23 mouse cellular contexts compared by ENCODE assay signal in genomic region chr7:132128687-132129086, GRCm38 (mm10). TPM values are rescaled to one million over a fixed set of nuclear protein-coding genes. Genes with fewer than 3 reads are reported as not detected.
DNase-seq lines count a peak whose midpoint lies in the region; ATAC-seq and TF ChIP-seq lines count a peak whose summit lies in the region.
"Had no signal": no experiment of that assay in that cellular context is flagged by ENCODE, and none has a peak within 500 bp of the region (broad histone marks: within the 10 kb centered on the region; RNA-seq: fewer than 3 reads in every experiment).

No protein-coding gene starts in this region.

- no peaks in the 10 kb centered on the region for H3K27me3 ChIP-seq in forebrain, embryonic 16.5 days (replicated peaks; ENCODE audit: control insufficient read depth, insufficient read depth, low read length)
- H3K27me3 ChIP-seq in forebrain, postnatal 0 days (ENCODE audit: insufficient read depth, low read length): no peaks in the 10 kb centered on the region
- H3K27me3 ChIP-seq: forebrain, embryonic 15.5 days; heart, embryonic 15.5 days; Patski had no signal

- H3K9me3 ChIP-seq in forebrain, embryonic 16.5 days (ENCODE audit: control insufficient read depth, low read length): peaks cover 2% of the 10 kb centered on the region; the same call in 1 of the 2 replicates
- no peaks in the 10 kb centered on the region for H3K9me3 ChIP-seq in forebrain, postnatal 0 days (ENCODE audit: low read length)
- H3K9me3 ChIP-seq: forebrain, embryonic 15.5 days; heart, embryonic 15.5 days had no signal

- no peak overlapping the region for H3K4me2 ChIP-seq in forebrain, embryonic 16.5 days (ENCODE audit: low read length)
- H3K4me2 ChIP-seq in forebrain, postnatal 0 days (ENCODE audit: low read depth): no peak overlapping the region
- H3K4me2 ChIP-seq: forebrain, embryonic 15.5 days; heart, embryonic 11.5 days; heart, embryonic 15.5 days; hindbrain, embryonic 14.5 days had no signal

- no peak overlapping the region for H3K27ac ChIP-seq in forebrain, embryonic 16.5 days (ENCODE audit: low read length)
- no peak overlapping the region for H3K27ac ChIP-seq in forebrain, postnatal 0 days (ENCODE audit: low read depth, low read length)
- H3K27ac ChIP-seq: embryonic facial prominence, embryonic 10.5 days; forebrain, embryonic 15.5 days; heart, adult 2 months; heart, embryonic 15.5 days; hindbrain, embryonic 14.5 days had no signal

- no peak for DNase-seq in forebrain, postnatal 0 days
- peak; percentile 22 for DNase-seq in left cerebral cortex, postnatal 4 days
- no peak for DNase-seq in left cerebral cortex, postnatal 14 days (ENCODE audit: low spot score in 2 of 2)
- DNase-seq in brain, adult 2 months (ENCODE audit: low read depth, low spot score): peak; percentile 29
- no peak for DNase-seq in B cell, adult 2 months
- DNase-seq: adrenal gland, postnatal 14 days; cerebellum, adult 11 months; cerebellum, adult 9-10 months; gastrocnemius, postnatal 14 days; heart, adult 2 months; heart, postnatal 14 days had no signal

- intact Hi-C loops in left cerebral cortex, postnatal 4 days (cut with DNase I): no loop called here
- intact Hi-C loops in left cerebral cortex, postnatal 14 days (cut with DNase I): no loop called here

- no peak for TF ChIP-seq CTCF in forebrain, postnatal 0 days (IDR thresholded peaks at IDR 0.05; ENCODE audit: low read depth)

- no peak overlapping the region for H3K4me3 ChIP-seq in forebrain, embryonic 16.5 days (replicated peaks; ENCODE audit: low read length)
- no peak overlapping the region for H3K4me3 ChIP-seq in forebrain, postnatal 0 days (ENCODE audit: low read depth, low read length)
- H3K4me3 ChIP-seq: embryonic facial prominence, embryonic 10.5 days; forebrain, embryonic 15.5 days; heart, adult 2 months; heart, embryonic 15.5 days had no signal

- ATAC-seq in forebrain, embryonic 16.5 days: peak; percentile 38; the same call in 1 of the 2 replicates
- ATAC-seq in forebrain, postnatal 0 days: no peak
- ATAC-seq: activated CD4-positive, CD25-positive, alpha-beta regulatory T cell, adult 4 months; CD4-positive, CD25-positive, alpha-beta regulatory T cell, adult 4 months; forebrain, embryonic 15.5 days; intestine, embryonic 16.5 days; Patski had no signal

- H3K4me1 ChIP-seq in forebrain, embryonic 16.5 days (replicated peaks; ENCODE audit: control insufficient read depth, insufficient read depth, low read length): peaks cover 3% of the 10 kb centered on the region; the same call in 1 of the 2 replicates
- H3K4me1 ChIP-seq in forebrain, postnatal 0 days (ENCODE audit: insufficient read depth): no peaks in the 10 kb centered on the region
- H3K4me1 ChIP-seq: forebrain, embryonic 15.5 days; heart, embryonic 15.5 days had no signal

- 20% methylated on average over 6 of the region's 6 CpGs for WGBS in forebrain, embryonic 16.5 days
- 25% methylated on average over 6 of the region's 6 CpGs for WGBS in forebrain, postnatal 0 days

- H3K36me3 ChIP-seq in forebrain, embryonic 16.5 days (ENCODE audit: control insufficient read depth, insufficient read depth): no peaks in the 10 kb centered on the region
- H3K36me3 ChIP-seq in forebrain, postnatal 0 days (ENCODE audit: insufficient read depth): no peaks in the 10 kb centered on the region
- H3K36me3 ChIP-seq: embryonic facial prominence, embryonic 10.5 days; forebrain, embryonic 15.5 days; G1E; heart, embryonic 15.5 days had no signal

- H3K9ac ChIP-seq in forebrain, embryonic 16.5 days (replicated peaks; ENCODE audit: low read depth, low read length): no peak overlapping the region
- no peak overlapping the region for H3K9ac ChIP-seq in forebrain, postnatal 0 days
- H3K9ac ChIP-seq: forebrain, embryonic 15.5 days; heart, embryonic 15.5 days; hindbrain, embryonic 14.5 days had no signal

RNA-seq across cellular contexts. Expression of gene Cpxm2, which starts 25.9 kb away (rescaled TPM):
- polyA plus RNA-seq in forebrain, embryonic 16.5 days (2015; fragmentation: Nextera tagmentation; extraction: Ambion mirVana): 1.5 and 3.0 TPM in 2 replicates
- 2.1 and 3.1 TPM in 2 replicates for total RNA-seq in forebrain, postnatal 0 days (2014; rRNA removed)
- 1.7 and 2.2 TPM in 2 replicates for polyA plus RNA-seq in forebrain, postnatal 0 days (2015; fragmentation: Nextera tagmentation; extraction: Ambion mirVana)
- 1 to 10 TPM; 7.3 to 8.1 TPM for total RNA-seq in left cerebral cortex, postnatal 4 days (2021)
- 1 to 10 TPM; 4.5 to 4.9 TPM for total RNA-seq in left cerebral cortex, postnatal 14 days (2021)
- total RNA-seq: hematopoietic stem cell, adult 5-6 weeks had no signal
- polyA plus RNA-seq: activated CD4-positive, CD25-positive, alpha-beta regulatory T cell, adult 4 months; CD4-positive, CD25-positive, alpha-beta regulatory T cell, adult 4 months; G1E; heart, embryonic 11.5 days; Patski had no signal

Comparison
In these comparisons a context has a peak if more than half of its experiments do, and no peak if none do; other contexts are left out.
1. DNase-seq: peak in left cerebral cortex, postnatal 4 days (single experiment) and brain, adult 2 months (single experiment); none in forebrain, postnatal 0 days (single experiment), left cerebral cortex, postnatal 14 days (0 of 2) and B cell, adult 2 months (0 of 2).